Mouse (Mus musculus) heart, embryonic 12.5 days (tissue): ENCODE results near the gene Syt16. TPM values are rescaled to one million over a fixed set of nuclear protein-coding genes. Genes with fewer than 3 reads are reported as not detected.

Experiments used
- ATAC-seq: fragments of 200-750 bp; cut with Nextera tagmentation; 2 replicates; pipeline ENCODE4 v1.8.0; 2017; ENCODE audit warnings: moderate TSS enrichment, moderate library complexity; ENCODE audit not compliant: insufficient number of reproducible peaks, low FRiP score
- H3K27ac ChIP-seq: fragments of 300-500 bp; sonication (generic); 2 replicates; pipeline ENCODE4 v1.5.1; 2016; ENCODE audit warnings: mild to moderate bottlenecking, moderate library complexity; ENCODE audit not compliant: poor library complexity, severe bottlenecking
- H3K27me3 ChIP-seq: fragments of 300-500 bp; sonication (generic); replicated peaks from 2 replicates; pipeline ENCODE4 v1.6.1; 2016; ENCODE audit warnings: mild to moderate bottlenecking, moderate library complexity
- H3K36me3 ChIP-seq: fragments of 300-500 bp; sonication (generic); 2 replicates; pipeline ENCODE4 v1.6.1; 2016; ENCODE audit warnings: mild to moderate bottlenecking, moderate library complexity
- H3K4me1 ChIP-seq: fragments of 300-500 bp; sonication (generic); replicated peaks from 2 replicates; pipeline ENCODE4 v1.6.1; 2016; ENCODE audit warnings: mild to moderate bottlenecking
- H3K4me2 ChIP-seq: fragments of 300-500 bp; sonication (generic); 2 replicates; pipeline ENCODE4 v1.6.1; 2016; ENCODE audit warnings: mild to moderate bottlenecking, moderate library complexity
- H3K4me3 ChIP-seq: fragments of 300-500 bp; sonication (generic); 2 replicates; pipeline ENCODE4 v1.5.1; 2016; ENCODE audit warnings: mild to moderate bottlenecking
- H3K9ac ChIP-seq: fragments of 300-500 bp; sonication (generic); 2 replicates; pipeline ENCODE4 v1.6.1; 2016; ENCODE audit warnings: mild to moderate bottlenecking, moderate library complexity
- H3K9me3 ChIP-seq: fragments of 300-500 bp; sonication (generic); replicated peaks from 2 replicates; pipeline ENCODE4 v1.6.1; 2016; ENCODE audit warnings: mild to moderate bottlenecking, moderate library complexity
- WGBS: fragments of 180-500 bp; shearing (Covaris S2); methylation state at CpG from one replicate; pipeline ENCODE4 v1.1.7; 2016; 5-methylcytosine and 5-hydroxymethylcytosine counted together
- polyA plus RNA-seq: library from polyadenylated mRNA; unstranded; fragments of >200 nt; fragmentation: Nextera tagmentation; extraction: Ambion mirVana; gene quantifications from 2 replicates; pipeline ENCODE4 v1.2.1, GENCODE M21; 2016

Gene Syt16
- polyA plus RNA-seq, 1 experiment from 2014 or later: 0.33 TPM

DNA sequence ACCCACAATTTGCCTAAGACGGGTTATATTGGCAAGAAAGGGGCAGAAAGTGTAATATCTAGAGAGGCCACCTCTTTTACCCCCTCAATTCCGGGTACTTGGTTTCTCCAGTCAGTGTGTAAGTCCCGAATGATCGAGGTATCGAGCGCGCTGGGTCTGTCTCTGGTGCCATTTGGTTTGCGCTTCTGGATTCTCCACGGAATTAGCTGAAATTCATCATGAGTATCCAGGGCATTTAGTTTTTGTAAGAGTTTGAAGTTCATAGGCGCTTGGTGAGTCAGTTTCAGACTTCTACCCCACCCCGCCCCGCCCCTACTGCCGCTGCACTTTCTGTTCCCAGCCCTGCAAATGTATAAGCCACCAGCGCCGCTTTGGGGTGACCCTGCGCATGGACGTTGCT is 187.1 kb downstream of the Syt16 start:
- WGBS: 66% methylated on average over 17 of the region's 17 CpGs
- Histone ChIP-seq H3K36me3 (no peaks in the 10 kb centered on the region), H3K27me3 (no peaks in the 10 kb centered on the region), H3K4me2 (peak overlapping the region; percentile 44), H3K9me3 (peaks cover 11% of the 10 kb centered on the region; the same call in 1 of the 2 replicates), H3K4me3 (peak overlapping the region; percentile 12; the same call in 1 of the 2 replicates), H3K27ac (no peak overlapping the region), H3K9ac (no peak overlapping the region), H3K4me1 (no peaks in the 10 kb centered on the region)
- ATAC-seq: no peak

DNA sequence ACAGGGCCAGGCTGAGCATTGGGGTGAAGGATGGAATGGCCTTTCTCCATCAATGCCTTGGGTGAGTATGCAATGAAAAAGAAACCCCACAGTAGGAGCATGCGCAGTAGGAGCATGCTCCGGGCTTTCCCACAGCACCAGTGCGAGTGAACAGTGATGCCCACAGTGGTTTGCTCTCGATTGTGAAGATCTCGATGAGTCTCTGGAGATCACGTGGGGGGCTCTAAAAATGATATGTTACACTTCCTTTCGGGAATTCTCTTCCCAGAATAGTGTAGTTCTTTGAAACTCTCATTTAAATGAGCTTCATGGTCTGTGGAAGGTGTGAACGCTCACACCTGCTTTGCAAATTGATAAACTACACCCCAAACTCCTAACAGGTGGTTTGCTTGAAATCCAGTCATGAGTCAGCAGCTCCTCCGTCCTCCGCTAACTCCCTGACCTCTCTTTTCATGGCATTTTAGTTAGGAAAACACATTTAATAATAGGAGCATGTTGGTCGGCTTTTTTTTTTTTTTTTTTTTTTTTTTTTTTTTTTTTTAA is 190.9 kb downstream of the Syt16 start:
- 78% methylated on average over 11 of the region's 11 CpGs for WGBS
- Histone ChIP-seq H3K4me1 (no peaks in the 10 kb centered on the region), H3K9me3 (peaks cover 11% of the 10 kb centered on the region; the same call in 1 of the 2 replicates), H3K36me3 (no peaks in the 10 kb centered on the region), H3K4me3 (no peak overlapping the region), H3K9ac (no peak overlapping the region), H3K27ac (no peak overlapping the region), H3K4me2 (no peak overlapping the region), H3K27me3 (no peaks in the 10 kb centered on the region)
- no peak for ATAC-seq

DNA sequence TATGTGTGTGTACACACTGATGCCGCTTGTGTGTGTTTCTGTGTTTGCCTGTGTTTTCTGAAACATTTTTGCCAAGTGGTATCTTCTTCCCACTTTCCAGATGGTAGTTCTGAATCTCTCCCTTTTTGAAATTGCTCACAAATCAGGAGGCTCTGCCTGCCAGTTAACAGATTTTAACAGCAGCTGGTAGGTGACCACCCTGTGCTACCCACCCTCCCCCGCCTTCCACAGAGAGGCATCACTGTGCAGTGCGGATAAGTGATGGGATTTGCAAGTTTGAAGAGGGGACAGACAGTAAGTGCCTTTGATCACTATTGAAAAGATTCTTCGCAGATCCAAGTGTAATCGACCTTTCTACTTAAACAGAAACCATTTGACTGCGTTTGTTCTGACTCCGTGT is 191.4 kb downstream of the Syt16 start:
- WGBS: 53% methylated on average over 7 of the region's 7 CpGs
- no peak for ATAC-seq
- H3K27ac ChIP-seq: no peak overlapping the region

DNA sequence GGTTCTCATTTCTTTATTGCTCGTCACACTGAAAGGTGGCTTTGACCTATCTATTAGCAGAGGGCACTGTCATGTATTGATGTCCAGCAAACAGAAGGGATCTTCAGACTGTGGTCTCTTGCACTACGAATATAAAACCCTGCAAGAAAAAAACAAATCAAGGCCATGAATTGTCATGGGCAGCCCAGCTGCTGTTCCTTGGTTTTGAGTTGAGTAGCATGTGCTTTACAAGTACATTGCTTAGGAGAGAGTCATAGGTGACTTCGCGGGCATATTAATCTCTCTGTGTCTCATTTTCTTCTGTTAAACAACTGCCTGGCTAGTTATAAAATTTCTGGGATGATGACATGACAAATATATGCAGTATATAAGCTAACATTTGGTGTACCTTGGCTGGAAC is 192.4 kb downstream of the Syt16 start:
- H3K4me1 ChIP-seq: no peaks in the 10 kb centered on the region
- no peak for ATAC-seq
- H3K4me3 ChIP-seq: no peak overlapping the region
- no peaks in the 10 kb centered on the region for H3K27me3 ChIP-seq
- WGBS: 75% methylated on average over 4 of the region's 4 CpGs
- H3K27ac ChIP-seq: no peak overlapping the region
- 0 out of 2 replicates have a peak, but pooled peaks cover 3% of the 10 kb centered on the region for H3K9me3 ChIP-seq
- no peak overlapping the region for H3K4me2 ChIP-seq
- no peaks in the 10 kb centered on the region for H3K36me3 ChIP-seq
- H3K9ac ChIP-seq: no peak overlapping the region

More for the DNA sequence above, 191.4 kb downstream of the Syt16 start:
- Histone ChIP-seq H3K9me3 (peaks cover 11% of the 10 kb centered on the region; the same call in 1 of the 2 replicates), H3K27me3 (no peaks in the 10 kb centered on the region), H3K36me3 (no peaks in the 10 kb centered on the region), H3K4me1 (no peaks in the 10 kb centered on the region), H3K4me2 (no peak overlapping the region), H3K9ac (no peak overlapping the region), H3K4me3 (no peak overlapping the region)

DNA sequence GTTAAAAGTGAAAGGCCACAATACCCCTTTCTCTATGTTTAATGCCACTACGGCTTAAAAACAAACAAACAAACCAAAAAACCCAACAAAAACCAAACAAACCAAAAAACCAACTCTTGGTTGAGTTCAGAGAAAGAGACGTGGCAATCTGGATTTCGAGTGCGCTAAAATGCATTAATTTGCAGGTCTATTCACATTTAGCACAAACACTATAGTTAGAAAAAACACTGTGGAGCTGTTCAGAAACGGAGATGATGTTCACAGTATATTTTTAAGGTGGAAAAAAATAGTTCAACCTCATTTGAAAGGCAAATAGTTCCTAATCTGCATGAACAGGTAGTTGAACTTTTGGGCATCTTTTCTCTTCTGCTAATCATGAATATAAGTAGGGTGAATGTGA is 192.8 kb downstream of the Syt16 start:
- H3K9me3 ChIP-seq: no peaks in the 10 kb centered on the region
- H3K9ac ChIP-seq: no peak overlapping the region
- 76% methylated on average over 5 of the region's 5 CpGs for WGBS
- no peak for ATAC-seq
- H3K27ac ChIP-seq: no peak overlapping the region
- H3K36me3 ChIP-seq: no peaks in the 10 kb centered on the region
- H3K27me3 ChIP-seq: no peaks in the 10 kb centered on the region
- no peak overlapping the region for H3K4me2 ChIP-seq
- H3K4me1 ChIP-seq: no peaks in the 10 kb centered on the region
- no peak overlapping the region for H3K4me3 ChIP-seq

DNA sequence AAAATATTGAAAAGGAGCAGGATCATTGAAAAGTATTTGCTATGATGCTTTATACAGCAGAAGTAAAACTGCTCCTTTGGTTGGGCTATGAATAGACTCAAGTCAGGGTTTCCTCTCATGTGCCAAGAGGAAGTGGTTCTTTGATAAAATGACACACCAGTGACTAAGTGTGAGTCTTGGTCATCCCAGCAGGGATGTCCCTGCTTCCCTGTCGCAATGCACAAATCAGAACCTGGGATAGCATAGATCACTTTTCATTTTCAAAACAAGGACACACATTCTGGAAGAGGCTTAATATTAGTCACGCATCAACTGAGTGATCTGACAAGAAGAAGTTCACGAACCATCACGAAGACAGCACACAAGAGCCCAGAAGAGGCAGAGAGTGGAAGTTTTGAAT is 195.1 kb downstream of the Syt16 start:
- Histone ChIP-seq H3K27ac (no peak overlapping the region), H3K4me2 (no peak overlapping the region), H3K4me1 (no peaks in the 10 kb centered on the region), H3K27me3 (no peaks in the 10 kb centered on the region), H3K4me3 (no peak overlapping the region), H3K9ac (no peak overlapping the region), H3K9me3 (no peaks in the 10 kb centered on the region), H3K36me3 (no peaks in the 10 kb centered on the region)
- no peak for ATAC-seq
- 70% methylated on average over 4 of the region's 4 CpGs for WGBS

DNA sequence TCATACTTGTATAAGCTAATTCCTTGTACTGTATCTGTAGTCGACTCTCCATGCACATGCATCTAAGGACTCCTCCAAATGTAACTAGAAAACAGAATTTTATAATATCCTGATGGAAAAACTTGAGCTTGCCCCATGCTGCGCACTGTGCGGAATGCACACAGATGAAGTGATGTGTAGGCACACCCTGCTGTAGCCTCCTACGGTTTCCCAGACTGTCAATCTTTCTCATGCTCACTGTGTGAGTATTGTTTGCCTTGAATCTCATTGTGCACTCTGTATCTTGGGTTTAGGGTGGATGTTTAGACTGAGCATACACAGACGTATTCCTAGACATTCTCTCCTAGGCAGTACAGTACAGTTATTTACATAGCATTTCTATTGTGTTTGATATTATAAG is 203.9 kb downstream of the Syt16 start:
- 72% methylated on average over 5 of the region's 5 CpGs for whole genome bisulfite sequencing
- Histone ChIP-seq H3K9ac (no peak overlapping the region), H3K4me3 (no peak overlapping the region), H3K36me3 (no peaks in the 10 kb centered on the region), H3K4me1 (no peaks in the 10 kb centered on the region), H3K9me3 (no peaks in the 10 kb centered on the region), H3K27ac (no peak overlapping the region), H3K27me3 (no peaks in the 10 kb centered on the region), H3K4me2 (no peak overlapping the region)
- ATAC-seq: no peak

DNA sequence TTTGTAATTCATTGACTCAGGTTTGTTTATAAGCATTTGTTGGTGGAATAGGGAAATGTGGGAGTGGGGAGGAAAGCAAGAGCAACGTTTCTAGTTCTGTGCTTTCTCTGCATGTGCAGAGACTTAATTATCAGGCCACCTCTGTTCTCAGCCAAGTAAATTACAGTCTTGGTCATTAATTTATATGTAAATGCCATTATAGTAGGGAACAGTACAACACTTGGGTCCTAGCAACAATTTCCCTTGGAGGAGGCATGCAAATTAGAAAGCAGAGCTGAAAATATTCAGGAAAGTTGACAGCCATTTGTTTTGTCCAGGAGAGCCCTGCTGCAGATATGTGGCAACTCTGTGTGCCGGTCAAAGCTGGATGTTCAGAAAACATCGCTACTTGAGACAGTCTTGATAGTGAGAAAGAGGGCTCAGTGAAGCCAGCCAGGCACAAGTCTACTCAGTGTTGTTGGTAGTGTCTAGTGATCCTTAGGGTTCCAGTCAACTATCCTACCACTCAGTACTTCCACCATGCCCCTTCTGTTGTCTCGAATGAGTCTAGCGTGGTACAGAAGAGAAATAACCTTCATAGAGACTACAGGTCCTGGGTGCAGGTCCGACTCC is 205.1 kb downstream of the Syt16 start:
- ATAC-seq: no peak
- no peak overlapping the region for H3K9ac ChIP-seq
- H3K4me3 ChIP-seq: no peak overlapping the region
- no peaks in the 10 kb centered on the region for H3K4me1 ChIP-seq
- WGBS: 80% methylated on average over 6 of the region's 6 CpGs
- no peak overlapping the region for H3K4me2 ChIP-seq
- H3K36me3 ChIP-seq: no peaks in the 10 kb centered on the region
- no peak overlapping the region for H3K27ac ChIP-seq
- no peaks in the 10 kb centered on the region for H3K9me3 ChIP-seq
- no peaks in the 10 kb centered on the region for H3K27me3 ChIP-seq

DNA sequence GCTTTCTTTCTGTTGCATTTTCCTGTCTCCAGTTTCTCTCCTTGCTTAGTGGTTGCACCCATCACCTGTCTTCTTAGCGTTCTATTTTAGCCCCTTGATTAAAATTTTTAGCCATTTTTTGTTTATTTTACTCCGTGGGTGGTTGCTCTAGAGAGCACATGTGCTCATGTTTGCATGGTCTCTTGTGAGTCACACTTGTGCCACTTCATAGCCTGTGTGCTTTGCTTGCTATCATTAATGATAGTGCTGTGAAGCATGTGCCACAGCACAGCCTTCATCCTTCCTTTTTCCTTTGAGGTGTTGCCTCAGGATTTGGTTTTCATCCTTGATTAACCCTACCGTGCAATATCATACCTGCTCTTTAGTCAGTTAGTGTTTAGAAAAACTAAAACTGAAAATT is 214.7 kb downstream of the Syt16 start:
- Histone ChIP-seq H3K9ac (no peak overlapping the region), H3K27ac (no peak overlapping the region), H3K4me3 (no peak overlapping the region), H3K9me3 (no peaks in the 10 kb centered on the region), H3K36me3 (no peaks in the 10 kb centered on the region), H3K27me3 (no peaks in the 10 kb centered on the region), H3K4me2 (no peak overlapping the region), H3K4me1 (no peaks in the 10 kb centered on the region)
- 64% methylated on average over 3 of the region's 3 CpGs for WGBS
- no peak for ATAC-seq

DNA sequence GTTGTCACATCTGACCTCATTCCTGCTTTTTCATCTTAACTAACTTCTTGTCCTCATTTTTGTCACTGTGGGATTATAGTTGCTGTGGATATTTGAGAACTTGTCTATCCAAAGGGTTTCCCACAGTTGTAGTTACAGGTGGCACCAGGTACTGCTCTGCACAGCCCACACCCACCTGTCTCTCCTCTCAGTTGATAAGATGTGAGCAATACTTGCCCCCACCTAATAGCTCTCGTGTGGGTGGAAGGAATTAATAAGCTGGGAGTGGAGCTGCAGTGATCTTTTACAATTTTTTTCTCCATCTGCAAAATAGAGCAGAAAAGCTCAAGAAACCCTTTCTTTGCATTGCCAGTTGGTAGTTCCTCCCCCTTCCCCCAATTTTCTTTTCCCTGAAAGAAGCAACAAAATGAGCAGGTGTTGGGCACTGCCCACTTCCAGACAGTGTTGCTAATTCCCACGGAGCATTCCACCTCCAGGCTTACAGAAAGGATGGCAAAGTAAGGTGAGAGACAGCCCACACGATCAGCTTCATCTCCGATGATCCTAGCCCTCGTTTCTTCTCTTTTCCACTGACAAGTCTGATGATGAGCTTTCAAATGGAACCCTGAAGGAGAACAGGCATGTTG is 218.8 kb downstream of the Syt16 start:
- Histone ChIP-seq H3K9me3 (no peaks in the 10 kb centered on the region), H3K9ac (no peak overlapping the region), H3K4me3 (no peak overlapping the region), H3K4me1 (no peaks in the 10 kb centered on the region), H3K27me3 (no peaks in the 10 kb centered on the region), H3K4me2 (no peak overlapping the region), H3K27ac (no peak overlapping the region), H3K36me3 (no peaks in the 10 kb centered on the region)
- ATAC-seq: no peak
- 62% methylated on average over 5 of the region's 5 CpGs for WGBS

DNA sequence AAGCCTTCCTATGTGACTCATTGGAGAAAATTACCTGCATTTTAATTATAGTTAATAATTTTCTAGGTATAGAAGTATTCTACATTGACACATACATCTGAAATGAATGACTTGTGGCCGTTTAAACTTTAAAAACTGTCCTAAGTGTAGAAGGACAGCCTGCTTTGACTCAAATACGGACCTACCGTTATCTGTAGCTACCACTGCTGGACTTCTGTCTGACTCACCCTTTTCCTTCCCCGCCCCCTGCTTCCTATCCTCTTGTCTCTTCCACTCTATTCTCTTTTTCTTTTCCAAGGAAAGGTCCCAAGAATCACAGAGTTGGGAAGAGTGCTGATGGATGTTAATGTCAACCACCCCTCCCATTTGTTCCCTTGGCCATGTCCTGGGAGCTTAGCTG is 222.4 kb downstream of the Syt16 start:
- no peak overlapping the region for H3K9ac ChIP-seq

More for the DNA sequence above, 222.4 kb downstream of the Syt16 start:
- Histone ChIP-seq H3K4me2 (no peak overlapping the region), H3K36me3 (no peaks in the 10 kb centered on the region), H3K27ac (no peak overlapping the region), H3K4me3 (no peak overlapping the region), H3K9me3 (no peaks in the 10 kb centered on the region), H3K4me1 (no peaks in the 10 kb centered on the region), H3K27me3 (no peaks in the 10 kb centered on the region)
- WGBS: 65% methylated on average over 4 of the region's 4 CpGs
- peak; percentile 76 for ATAC-seq
